Mouse (Mus musculus): Measurements from ENCODE around the gene Zfpm1. TPM values are rescaled to one million over a fixed set of nuclear protein-coding genes. Genes with fewer than 3 reads are reported as not detected.
A peak's percentile ranks its signal among the peaks of the same experiment; 100 is the strongest.

Zfpm1 gene
- polyA plus RNA-seq, 1 experiment from 2014 or later = 4.9 TPM

- H3K27ac ChIP-seq = no peak overlapping the region
- no peaks in the 10 kb centered on the region for H3K36me3 ChIP-seq
- ATAC-seq = no peak
- no peak overlapping the region for H3K9ac ChIP-seq
- H3K9me3 ChIP-seq = no peaks in the 10 kb centered on the region
- H3K4me1 ChIP-seq (replicated peaks) = no peaks in the 10 kb centered on the region
- H3K4me2 ChIP-seq (replicated peaks) = no peak overlapping the region
- WGBS = 60% methylated on average over 9 of the region's 9 CpGs
- H3K4me3 ChIP-seq (replicated peaks) = no peak overlapping the region
- peaks cover 19% of the 10 kb centered on the region for H3K27me3 ChIP-seq (replicated peaks)
These were observed 21.2 kb upstream of the Zfpm1 start for GRCm38 (mm10) chr8:122260755-122261154.

DNA sequence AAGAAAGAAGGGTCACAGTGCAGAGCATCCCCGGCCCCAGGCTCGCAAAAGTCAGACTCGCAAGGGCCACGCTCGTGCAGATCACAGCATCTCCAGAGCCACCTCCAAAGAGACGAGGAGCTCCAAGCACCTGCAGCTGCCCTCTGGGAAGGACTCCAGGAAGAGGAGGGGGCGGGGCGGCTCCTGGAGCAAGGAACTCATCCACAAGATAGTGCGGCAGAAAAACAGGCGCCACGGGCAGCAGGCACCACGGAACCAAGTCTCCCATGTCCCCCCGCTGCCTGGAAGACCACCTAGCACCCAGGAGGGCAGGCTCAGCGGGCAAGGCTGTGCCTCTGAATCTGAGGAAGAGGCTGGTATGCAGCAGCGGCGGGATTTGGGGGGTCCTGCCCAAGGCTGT, 19.1 kb upstream of the Zfpm1 start:
- H3K4me3 ChIP-seq (replicated peaks) = no peak overlapping the region
- ATAC-seq = no peak
- no peak overlapping the region for H3K9ac ChIP-seq
- no peaks in the 10 kb centered on the region for H3K9me3 ChIP-seq
- 0 out of 2 replicates have a peak, but pooled peaks cover 3% of the 10 kb centered on the region for H3K4me1 ChIP-seq (replicated peaks)
- H3K36me3 ChIP-seq = no peaks in the 10 kb centered on the region
- 66% methylated on average over 16 of the region's 16 CpGs for WGBS
- H3K4me2 ChIP-seq (replicated peaks) = no peak overlapping the region
- no peak overlapping the region for H3K27ac ChIP-seq
- peaks cover 17% of the 10 kb centered on the region; the same call in 1 of the 2 replicates for H3K27me3 ChIP-seq (replicated peaks)

DNA sequence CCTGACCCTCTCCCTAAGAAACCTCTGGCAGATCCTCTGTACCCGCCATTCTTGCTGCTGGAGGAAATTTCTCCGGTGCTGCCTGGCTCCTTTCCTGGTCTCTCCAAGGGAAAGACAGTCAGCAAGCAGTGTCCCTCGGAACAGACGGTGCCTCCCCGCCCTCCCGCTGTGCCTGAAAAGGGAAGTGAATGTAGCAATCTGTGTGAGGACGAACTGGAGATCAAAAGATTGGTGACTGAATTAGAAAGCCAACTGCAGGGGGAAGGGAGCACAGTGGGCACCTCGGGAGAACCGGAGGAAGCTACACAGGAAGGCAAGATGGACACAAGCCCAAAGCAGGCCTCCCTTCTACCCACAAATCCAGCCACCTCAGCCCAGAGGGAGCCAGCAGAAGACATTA, 17.7 kb upstream of the Zfpm1 start:
- H3K27ac ChIP-seq = no peak overlapping the region
- H3K9me3 ChIP-seq = no peaks in the 10 kb centered on the region
- no peak overlapping the region for H3K9ac ChIP-seq
- no peaks in the 10 kb centered on the region for H3K36me3 ChIP-seq
- peaks cover 7% of the 10 kb centered on the region; the same call in 1 of the 2 replicates for H3K4me1 ChIP-seq (replicated peaks)
- H3K27me3 ChIP-seq (replicated peaks) = peaks cover 17% of the 10 kb centered on the region; the same call in 1 of the 2 replicates
- H3K4me3 ChIP-seq (replicated peaks) = no peak overlapping the region
- ATAC-seq = no peak
- H3K4me2 ChIP-seq (replicated peaks) = no peak overlapping the region
- WGBS = 47% methylated on average over 9 of the region's 9 CpGs

DNA sequence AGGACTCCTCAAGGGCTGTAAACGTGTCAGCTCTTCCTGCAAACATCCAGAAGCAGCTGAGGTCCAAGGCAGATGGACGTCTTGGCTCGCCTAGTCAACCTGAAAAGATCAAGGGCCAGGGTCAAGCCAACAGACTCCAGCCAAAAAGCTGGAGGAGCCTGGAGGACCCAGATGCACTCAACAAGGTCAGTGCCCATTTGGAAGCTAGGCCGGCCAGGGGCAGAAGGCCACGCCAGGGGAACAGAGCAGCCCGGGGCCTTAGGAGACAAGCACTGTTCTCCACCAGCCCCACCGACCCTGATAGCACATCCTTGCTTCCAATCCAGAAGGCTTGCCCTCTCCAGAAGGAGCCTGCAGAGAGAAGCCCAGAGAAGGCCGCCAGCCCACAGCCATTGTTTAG, 16.4 kb upstream of the Zfpm1 start:
- ATAC-seq = no peak
- Histone ChIP-seq H3K36me3 (no peaks in the 10 kb centered on the region), H3K9me3 (no peaks in the 10 kb centered on the region), H3K27ac (no peak overlapping the region), H3K4me2 (replicated peaks) (no peak overlapping the region), H3K4me1 (replicated peaks) (peaks cover 10% of the 10 kb centered on the region; the same call in 1 of the 2 replicates), H3K27me3 (replicated peaks) (peaks cover 20% of the 10 kb centered on the region), H3K9ac (no peak overlapping the region), H3K4me3 (replicated peaks) (no peak overlapping the region)
- WGBS = 79% methylated on average over 8 of the region's 8 CpGs

DNA sequence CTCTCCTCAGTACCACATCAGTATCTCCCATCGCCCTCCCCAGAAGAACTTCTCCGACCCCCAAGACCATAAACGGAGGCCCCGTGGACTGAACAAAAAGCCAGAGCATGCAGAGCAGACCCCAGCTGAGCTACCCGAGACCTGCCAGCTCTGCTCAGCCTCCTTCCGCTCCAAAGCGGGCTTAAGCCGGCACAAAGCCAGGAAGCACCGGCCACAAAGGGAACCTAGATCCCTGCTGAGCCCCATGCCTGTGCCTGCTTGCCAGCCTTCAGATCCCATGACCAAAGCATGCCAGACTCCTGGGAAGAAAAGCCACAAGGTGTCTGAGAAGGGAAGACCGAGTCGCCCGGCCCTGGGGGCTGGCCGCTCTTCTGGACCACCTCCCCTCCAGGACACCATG, 15.1 kb upstream of the Zfpm1 start:
- H3K27me3 ChIP-seq (replicated peaks) = peaks cover 24% of the 10 kb centered on the region
- H3K36me3 ChIP-seq = no peaks in the 10 kb centered on the region
- H3K9ac ChIP-seq = no peak overlapping the region
- no peak overlapping the region for H3K4me3 ChIP-seq (replicated peaks)
- H3K27ac ChIP-seq = no peak overlapping the region
- peaks cover 10% of the 10 kb centered on the region; the same call in 1 of the 2 replicates for H3K4me1 ChIP-seq (replicated peaks)
- WGBS = 75% methylated on average over 13 of the region's 13 CpGs
- no peak overlapping the region for H3K4me2 ChIP-seq (replicated peaks)
- H3K9me3 ChIP-seq = no peaks in the 10 kb centered on the region
- no peak for ATAC-seq

GRCm38 (mm10) chr8:122268861-122269260, 13.1 kb upstream of the Zfpm1 start:
- H3K9me3 ChIP-seq = no peaks in the 10 kb centered on the region

GRCm38 (mm10) chr8:122269404-122269803, 12.5 kb upstream of the Zfpm1 start:
- Histone ChIP-seq H3K4me2 (replicated peaks) (peak overlapping the region; percentile 87), H3K4me3 (replicated peaks) (peak overlapping the region; percentile 41), H3K36me3 (no peaks in the 10 kb centered on the region), H3K4me1 (replicated peaks) (peaks cover 21% of the 10 kb centered on the region), H3K9me3 (no peaks in the 10 kb centered on the region), H3K27ac (no peak overlapping the region), H3K9ac (peak overlapping the region; percentile 42), H3K27me3 (replicated peaks) (peaks cover 18% of the 10 kb centered on the region)
- WGBS = 4% methylated on average over 21 of the region's 21 CpGs
- peak; percentile 70 for ATAC-seq

More at GRCm38 (mm10) chr8:122268861-122269260, 13.1 kb upstream of the Zfpm1 start:
- 57% methylated on average over 24 of the region's 24 CpGs for WGBS
- H3K27ac ChIP-seq = no peak overlapping the region
- H3K4me3 ChIP-seq (replicated peaks) = peak overlapping the region; percentile 41
- H3K36me3 ChIP-seq = no peaks in the 10 kb centered on the region
- no peak for ATAC-seq
- peak overlapping the region; percentile 87 for H3K4me2 ChIP-seq (replicated peaks)
- H3K27me3 ChIP-seq (replicated peaks) = peaks cover 19% of the 10 kb centered on the region
- peak overlapping the region; percentile 42 for H3K9ac ChIP-seq
- H3K4me1 ChIP-seq (replicated peaks) = peaks cover 17% of the 10 kb centered on the region

GRCm38 (mm10) chr8:122270555-122270954, 11.4 kb upstream of the Zfpm1 start:
- Histone ChIP-seq H3K4me1 (replicated peaks) (peaks cover 21% of the 10 kb centered on the region), H3K27me3 (replicated peaks) (peaks cover 18% of the 10 kb centered on the region), H3K36me3 (no peaks in the 10 kb centered on the region), H3K9me3 (no peaks in the 10 kb centered on the region), H3K9ac (no peak overlapping the region), H3K4me3 (replicated peaks) (no peak overlapping the region), H3K4me2 (replicated peaks) (no peak overlapping the region), H3K27ac (no peak overlapping the region)
- ATAC-seq = no peak
- 78% methylated on average over 7 of the region's 7 CpGs for WGBS

GRCm38 (mm10) chr8:122273152-122273551, 8.8 kb upstream of the Zfpm1 start:
- peaks cover 14% of the 10 kb centered on the region; the same call in 1 of the 2 replicates for H3K27me3 ChIP-seq (replicated peaks)
- peaks cover 24% of the 10 kb centered on the region for H3K4me1 ChIP-seq (replicated peaks)
- no peak overlapping the region for H3K4me2 ChIP-seq (replicated peaks)
- 7% methylated on average over 5 of the region's 5 CpGs for WGBS
- peak; percentile 79 for ATAC-seq
- H3K36me3 ChIP-seq = no peaks in the 10 kb centered on the region
- no peaks in the 10 kb centered on the region for H3K9me3 ChIP-seq
- no peak overlapping the region; the same call in 1 of the 2 replicates for H3K9ac ChIP-seq
- H3K27ac ChIP-seq = no peak overlapping the region
- no peak overlapping the region for H3K4me3 ChIP-seq (replicated peaks)

DNA sequence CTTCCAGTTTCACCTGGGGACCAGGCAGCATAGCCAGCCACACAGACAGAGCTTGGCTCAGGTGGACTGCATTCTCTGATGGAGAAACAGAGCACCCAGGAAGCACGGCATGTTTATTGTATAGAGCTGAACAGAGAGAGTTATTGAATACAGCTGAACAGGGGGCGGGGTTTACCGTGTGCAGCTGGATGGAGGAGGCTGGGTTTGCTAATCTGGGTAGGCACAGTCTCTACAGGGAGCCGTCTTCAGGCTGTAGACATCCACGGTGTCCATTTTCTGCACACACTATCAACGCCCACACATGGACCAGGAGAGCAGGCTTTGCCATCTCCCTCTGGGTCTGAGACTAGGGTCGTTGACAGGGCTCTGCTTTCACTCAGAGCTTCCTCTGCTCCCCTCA, 8.1 kb upstream of the Zfpm1 start:
- no peaks in the 10 kb centered on the region for H3K9me3 ChIP-seq
- H3K27ac ChIP-seq = no peak overlapping the region
- 31% methylated on average over 7 of the region's 7 CpGs for WGBS
- peak; percentile 34; the same call in 1 of the 2 replicates for ATAC-seq
- no peak overlapping the region; the same call in 1 of the 2 replicates for H3K9ac ChIP-seq
- H3K4me2 ChIP-seq (replicated peaks) = no peak overlapping the region
- H3K27me3 ChIP-seq (replicated peaks) = peaks cover 14% of the 10 kb centered on the region; the same call in 1 of the 2 replicates
- peaks cover 24% of the 10 kb centered on the region for H3K4me1 ChIP-seq (replicated peaks)
- H3K4me3 ChIP-seq (replicated peaks) = no peak overlapping the region
- H3K36me3 ChIP-seq = no peaks in the 10 kb centered on the region

DNA sequence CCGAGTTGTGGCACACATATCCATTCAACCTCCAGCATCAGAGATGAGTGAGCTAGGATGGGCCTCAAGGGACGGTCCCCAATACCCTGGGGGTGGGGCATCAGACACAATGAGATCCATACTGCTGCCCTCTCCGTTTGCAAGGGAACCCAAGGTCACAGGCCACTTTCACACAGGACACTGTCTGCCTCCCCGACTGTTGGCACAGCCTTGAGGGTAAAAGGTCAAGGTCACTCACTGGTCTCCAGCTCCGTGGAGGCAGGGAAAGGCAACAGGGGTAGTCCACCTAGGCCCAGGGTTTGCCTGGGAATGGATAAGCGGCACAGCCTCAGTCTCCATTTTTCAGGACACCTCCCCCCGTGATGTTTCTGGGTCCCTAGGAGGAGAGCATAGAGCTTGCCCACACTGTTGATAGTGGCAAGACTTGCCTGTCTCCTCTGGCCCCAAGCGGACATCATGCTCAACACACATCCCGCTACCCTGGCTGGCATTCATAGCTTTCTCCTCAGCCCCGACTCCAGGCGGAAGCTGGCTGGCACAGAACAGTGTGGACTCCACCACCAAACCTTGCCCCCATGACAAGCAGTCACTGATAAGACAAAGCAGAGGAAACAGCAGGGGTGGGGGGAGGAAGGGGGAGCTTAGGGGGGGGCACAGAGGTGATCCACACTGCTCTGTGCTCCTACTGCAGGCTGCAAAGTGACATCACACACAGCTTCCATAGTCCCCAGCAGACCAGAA, 7.1 kb upstream of the Zfpm1 start:
- no peak overlapping the region for H3K4me3 ChIP-seq (replicated peaks)
- 71% methylated on average over 11 of the region's 11 CpGs for WGBS
- no peak overlapping the region for H3K27ac ChIP-seq
- H3K9ac ChIP-seq = no peak overlapping the region
- no peaks in the 10 kb centered on the region for H3K36me3 ChIP-seq
- H3K9me3 ChIP-seq = no peaks in the 10 kb centered on the region
- H3K4me1 ChIP-seq (replicated peaks) = peaks cover 16% of the 10 kb centered on the region
- no peak for ATAC-seq
- H3K27me3 ChIP-seq (replicated peaks) = peaks cover 14% of the 10 kb centered on the region; the same call in 1 of the 2 replicates
- no peak overlapping the region for H3K4me2 ChIP-seq (replicated peaks)

DNA sequence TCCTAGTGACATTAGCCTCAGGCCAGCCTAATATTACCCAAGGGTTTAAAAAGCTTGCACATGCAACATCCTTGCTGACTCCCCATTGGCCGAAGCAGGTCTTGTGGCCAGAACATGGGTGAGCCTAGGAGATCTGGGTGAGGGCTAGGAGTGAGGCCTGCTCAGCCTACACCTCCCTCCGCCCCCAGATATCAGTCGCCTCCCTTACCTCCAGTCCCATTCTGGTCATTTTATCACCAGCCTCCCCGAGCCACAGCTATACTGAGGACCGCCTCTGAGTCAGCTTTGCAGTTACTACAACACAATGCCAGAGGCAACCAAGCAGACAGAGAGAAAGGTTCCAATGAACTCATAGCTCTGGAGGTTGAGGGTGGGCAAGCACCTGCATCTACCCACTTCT, 5.6 kb upstream of the Zfpm1 start:
- no peak overlapping the region for H3K9ac ChIP-seq
- H3K4me3 ChIP-seq (replicated peaks) = no peak overlapping the region
- peaks cover 20% of the 10 kb centered on the region for H3K4me1 ChIP-seq (replicated peaks)
- no peaks in the 10 kb centered on the region for H3K9me3 ChIP-seq
- no peak overlapping the region for H3K4me2 ChIP-seq (replicated peaks)
- H3K27me3 ChIP-seq (replicated peaks) = 0 out of 2 replicates have a peak, but pooled peaks cover 2% of the 10 kb centered on the region
- H3K27ac ChIP-seq = no peak overlapping the region
- WGBS = 91% methylated on average over 5 of the region's 5 CpGs
- H3K36me3 ChIP-seq = no peaks in the 10 kb centered on the region
- no peak for ATAC-seq

Data from intestine, embryonic 15.5 days (tissue).